Mouse (Mus musculus): ENCODE measurements around the gene Pcsk7.

Gene Pcsk7

GRCm38 (mm10) chr9:45931958-45932357, 25.7 kb downstream of the Pcsk7 start:
- no peak for TF ChIP-seq GATA4 (IDR thresholded peaks at IDR 0.05; ENCODE audit: insufficient replicate concordance, low read length)

- TF ChIP-seq GATA4 (IDR thresholded peaks at IDR 0.05; ENCODE audit: insufficient replicate concordance, low read length), result peak; percentile 76; the same call in 1 of the 2 replicates
Observed at GRCm38 (mm10) chr9:45932571-45933415, 26.5 kb downstream of the Pcsk7 start.

- no peak for TF ChIP-seq GATA4 (IDR thresholded peaks at IDR 0.05; ENCODE audit: insufficient replicate concordance, low read length)
Observed at GRCm38 (mm10) chr9:45935628-45936210, 29.4 kb downstream of the Pcsk7 start, which contains the start of gene Tagln. Gene Tagln, minus strand, starts transcription at chr9:45936058.

- no peak for TF ChIP-seq GATA4 (IDR thresholded peaks at IDR 0.05; ENCODE audit: insufficient replicate concordance, low read length)
Observed at GRCm38 (mm10) chr9:45936883-45937282, 30.6 kb downstream of the Pcsk7 start.

- TF ChIP-seq GATA4 (IDR thresholded peaks at IDR 0.05; ENCODE audit: insufficient replicate concordance, low read length), result no peak
Observed at GRCm38 (mm10) chr9:45938088-45938487, 31.8 kb downstream of the Pcsk7 start.

GRCm38 (mm10) chr9:45938952-45939637, 32.8 kb downstream of the Pcsk7 start:
- no peak for TF ChIP-seq GATA4 (IDR thresholded peaks at IDR 0.05; ENCODE audit: insufficient replicate concordance, low read length)

- no peak for TF ChIP-seq GATA4 (IDR thresholded peaks at IDR 0.05; ENCODE audit: insufficient replicate concordance, low read length)
Observed at GRCm38 (mm10) chr9:45939794-45940193, 33.5 kb downstream of the Pcsk7 start.

GRCm38 (mm10) chr9:45941329-45941888, 35.1 kb downstream of the Pcsk7 start:
- no peak for TF ChIP-seq GATA4 (IDR thresholded peaks at IDR 0.05; ENCODE audit: insufficient replicate concordance, low read length)

- TF ChIP-seq GATA4 (IDR thresholded peaks at IDR 0.05; ENCODE audit: insufficient replicate concordance, low read length), result no peak
Observed at GRCm38 (mm10) chr9:45942464-45942863, 36.2 kb downstream of the Pcsk7 start.

- no peak for TF ChIP-seq GATA4 (IDR thresholded peaks at IDR 0.05; ENCODE audit: insufficient replicate concordance, low read length)
Observed at GRCm38 (mm10) chr9:45942916-45943315, 36.6 kb downstream of the Pcsk7 start.

GRCm38 (mm10) chr9:45943628-45944505, 37.6 kb downstream of the Pcsk7 start:
- TF ChIP-seq GATA4 (IDR thresholded peaks at IDR 0.05; ENCODE audit: insufficient replicate concordance, low read length), result no peak

- no peak for TF ChIP-seq GATA4 (IDR thresholded peaks at IDR 0.05; ENCODE audit: insufficient replicate concordance, low read length)
Observed at GRCm38 (mm10) chr9:45944506-45945400, 38.5 kb downstream of the Pcsk7 start.

- no peak for TF ChIP-seq GATA4 (IDR thresholded peaks at IDR 0.05; ENCODE audit: insufficient replicate concordance, low read length)
Observed at GRCm38 (mm10) chr9:45945721-45946120, 39.4 kb downstream of the Pcsk7 start.

Data from liver, adult (tissue).